In genomic region chr16:94837881-94838280, GRCm38 (mm10) we compare ENCODE assay signal across 19 mouse cellular contexts.
DNase-seq lines count a peak whose midpoint lies in the region; ATAC-seq and TF ChIP-seq lines count a peak whose summit lies in the region.
"Had no signal": no experiment of that assay in that cellular context is flagged by ENCODE, and none has a peak within 500 bp of the region (broad histone marks: within the 10 kb centered on the region; RNA-seq: fewer than 3 reads in every experiment).

No protein-coding gene starts in this region.

- no peak for DNase-seq in kidney, adult 11 months
- peak; percentile 27 for DNase-seq in lung, embryonic 14.5 days
- DNase-seq in lung, adult 18-20 months: no peak
- DNase-seq in A20 (ENCODE audit: low read depth, low spot score): peak; percentile 4
- DNase-seq in ES-E14 (ENCODE audit: low read depth, low spot score): no peak
- DNase-seq in gastrocnemius, postnatal 14 days: no peak
- DNase-seq: adrenal gland, postnatal 10 days; cerebellum, adult 2 months; cerebellum, postnatal 10 days; forebrain, postnatal 0 days; heart, adult 18-20 months; heart, postnatal 10 days; heart, postnatal 4 days had no signal

- intact Hi-C loops in gastrocnemius, postnatal 14 days (cut with DNase I; ENCODE audit: low total_unique reads): no loop called here

- ATAC-seq in kidney, embryonic 16.5 days (ENCODE audit: low FRiP score, low TSS enrichment): peak; percentile 15; the same call in 1 of the 2 replicates
- ATAC-seq in lung, embryonic 14.5 days (ENCODE audit: insufficient read depth): no peak
- ATAC-seq: forebrain, embryonic 13.5 days; forebrain, postnatal 0 days; inflammation-experienced regulatory T-cells, adult 6 months had no signal

- H3K27ac ChIP-seq in kidney, embryonic 16.5 days (ENCODE audit: low read length): no peak overlapping the region
- no peak overlapping the region for H3K27ac ChIP-seq in lung, embryonic 14.5 days (ENCODE audit: low read depth)
- H3K27ac ChIP-seq in ES-E14 (ENCODE audit: insufficient read depth, low read depth, low read length, poor library complexity, severe bottlenecking): peak overlapping the region; percentile 36; the same call in 1 of the 2 replicates
- H3K27ac ChIP-seq: embryonic facial prominence, embryonic 10.5 days; forebrain, embryonic 13.5 days; heart, embryonic 10.5 days; hindbrain, embryonic 14.5 days had no signal

- no peak overlapping the region for H3K4me2 ChIP-seq in kidney, embryonic 16.5 days (replicated peaks; ENCODE audit: low read depth, low read length)
- H3K4me2 ChIP-seq in lung, embryonic 14.5 days: no peak overlapping the region
- H3K4me2 ChIP-seq: forebrain, embryonic 13.5 days; hindbrain, embryonic 14.5 days had no signal

- in situ Hi-C loops in ES-E14 (cut with MboI; ENCODE audit: low sequenced_read_pairs in 2 of 2, unreplicated experiment in 2 of 2): no loop called here

- no peaks in the 10 kb centered on the region for H3K36me3 ChIP-seq in kidney, embryonic 16.5 days (ENCODE audit: insufficient read depth, low read length)
- no peaks in the 10 kb centered on the region for H3K36me3 ChIP-seq in lung, embryonic 14.5 days (ENCODE audit: insufficient read depth)
- H3K36me3 ChIP-seq in ES-E14 (ENCODE audit: control insufficient read depth, insufficient read depth, low read length, poor library complexity, severe bottlenecking): no peaks in the 10 kb centered on the region
- H3K36me3 ChIP-seq: embryonic facial prominence, embryonic 10.5 days; heart, embryonic 10.5 days had no signal

- H3K9ac ChIP-seq in kidney, embryonic 16.5 days (replicated peaks; ENCODE audit: low read length): no peak overlapping the region
- H3K9ac ChIP-seq in lung, embryonic 14.5 days: no peak overlapping the region
- no peak overlapping the region for H3K9ac ChIP-seq in ES-E14 (ENCODE audit: insufficient read depth, low read depth, low read length, poor library complexity, severe bottlenecking)
- H3K9ac ChIP-seq: forebrain, embryonic 13.5 days; forebrain, postnatal 0 days; hindbrain, embryonic 14.5 days had no signal

- H3K27me3 ChIP-seq in kidney, embryonic 16.5 days (ENCODE audit: insufficient read depth, low read length): no peaks in the 10 kb centered on the region
- no peaks in the 10 kb centered on the region for H3K27me3 ChIP-seq in lung, embryonic 14.5 days (ENCODE audit: insufficient read depth, low read length)
- H3K27me3 ChIP-seq: forebrain, embryonic 13.5 days had no signal

- WGBS in kidney, embryonic 16.5 days: 72% methylated on average over 9 of the region's 9 CpGs
- WGBS in lung, embryonic 14.5 days: 65% methylated on average over 9 of the region's 9 CpGs

- H3K4me3 ChIP-seq in kidney, embryonic 16.5 days (ENCODE audit: low read length): no peak overlapping the region
- H3K4me3 ChIP-seq in lung, embryonic 14.5 days (ENCODE audit: low read depth, low read length): no peak overlapping the region
- no peak overlapping the region for H3K4me3 ChIP-seq in ES-E14 (ENCODE audit: insufficient read depth in 1 of 2, low read depth in 1 of 2, low read length in 2 of 2, poor library complexity in 1 of 2, severe bottlenecking in 1 of 2)
- H3K4me3 ChIP-seq: embryonic facial prominence, embryonic 10.5 days; forebrain, embryonic 13.5 days; heart, embryonic 10.5 days had no signal

- TF ChIP-seq CTCF in lung, embryonic 14.5 days (IDR thresholded peaks at IDR 0.05; ENCODE audit: low read depth): no peak

- peaks cover 9% of the 10 kb centered on the region; the same call in 1 of the 2 replicates for H3K4me1 ChIP-seq in kidney, embryonic 16.5 days (ENCODE audit: insufficient read depth, low read length)
- no peaks in the 10 kb centered on the region; the same call in 1 of the 2 replicates for H3K4me1 ChIP-seq in lung, embryonic 14.5 days (ENCODE audit: insufficient read depth)
- no peaks in the 10 kb centered on the region for H3K4me1 ChIP-seq in ES-E14 (ENCODE audit: control insufficient read depth in 2 of 2, insufficient read depth in 2 of 2, low read length in 2 of 2, poor library complexity in 1 of 2)
- H3K4me1 ChIP-seq: forebrain, embryonic 13.5 days had no signal

- H3K9me3 ChIP-seq in kidney, embryonic 16.5 days (ENCODE audit: low read length): no peaks in the 10 kb centered on the region
- H3K9me3 ChIP-seq in lung, embryonic 14.5 days (ENCODE audit: low read depth, low read length): no peaks in the 10 kb centered on the region
- no peaks in the 10 kb centered on the region for H3K9me3 ChIP-seq in ES-E14 (ENCODE audit: control insufficient read depth, insufficient read depth, low read depth, low read length)
- H3K9me3 ChIP-seq: embryonic facial prominence, embryonic 10.5 days; forebrain, embryonic 13.5 days; heart, embryonic 10.5 days had no signal

TF ChIP-seq in ES-E14, 5 proteins besides CTCF, POLR2A, EP300 and RAD21:
- TF ChIP-seq HCFC1 (IDR thresholded peaks at IDR 0.05; ENCODE audit: borderline replicate concordance, insufficient read depth, low read length): no peak
- TF ChIP-seq ZC3H11A (IDR thresholded peaks at IDR 0.05; ENCODE audit: borderline replicate concordance, low read depth, low read length): no peak
- TF ChIP-seq ZNF384 (IDR thresholded peaks at IDR 0.05; ENCODE audit: low read depth, low read length): no peak
- TF ChIP-seq CHD2 (IDR thresholded peaks at IDR 0.05; ENCODE audit: low read depth, low read length): no peak
- no peak for TF ChIP-seq MAFK (IDR thresholded peaks at IDR 0.05; ENCODE audit: insufficient read depth, low read depth, low read length)

Comparison
In these comparisons a context has a peak if more than half of its experiments do, and no peak if none do; other contexts are left out.
1. DNase-seq: peak in lung, embryonic 14.5 days (single experiment) and A20 (single experiment); none in kidney, adult 11 months (single experiment), lung, adult 18-20 months (0 of 2), ES-E14 (single experiment) and gastrocnemius, postnatal 14 days (single experiment).